Mouse (Mus musculus): ENCODE measurements around the gene Zfp617.
"Not testable (repeated sequence)": the region's sequence is repeated elsewhere in the genome, so short reads cannot be mapped to it uniquely, and the experiment has no call there.

The Zfp617 gene

GRCm38 (mm10) chr8:71952489-71952888 is 44.1 kb downstream of the Zfp617 start:
- no peak for DNase-seq (ENCODE audit: low read depth, low spot score)

- not testable (repeated sequence) for DNase-seq (ENCODE audit: low read depth, low spot score)
These were observed 44.7 kb downstream of the Zfp617 start for GRCm38 (mm10) chr8:71952961-71953700.

GRCm38 (mm10) chr8:71954666-71955065 is 46.2 kb downstream of the Zfp617 start:
- no peak for DNase-seq (ENCODE audit: low read depth, low spot score)

GRCm38 (mm10) chr8:71960483-71960882 is 52.0 kb downstream of the Zfp617 start:
- no peak for DNase-seq (ENCODE audit: low read depth, low spot score)

- DNase-seq (ENCODE audit: low read depth, low spot score), result no peak
These were observed 53.4 kb downstream of the Zfp617 start for GRCm38 (mm10) chr8:71961796-71962195.

GRCm38 (mm10) chr8:71964051-71964450 is 55.6 kb downstream of the Zfp617 start:
- DNase-seq (ENCODE audit: low read depth, low spot score), result no peak

- DNase-seq (ENCODE audit: low read depth, low spot score), result no peak
These were observed 56.7 kb downstream of the Zfp617 start for GRCm38 (mm10) chr8:71965166-71965565.

- DNase-seq (ENCODE audit: low read depth, low spot score), result no peak
These were observed 58.0 kb downstream of the Zfp617 start for GRCm38 (mm10) chr8:71966411-71966810.

- no peak for DNase-seq (ENCODE audit: low read depth, low spot score)
These were observed 58.8 kb downstream of the Zfp617 start for GRCm38 (mm10) chr8:71967261-71967660.

GRCm38 (mm10) chr8:71968100-71968499 is 59.7 kb downstream of the Zfp617 start:
- no peak for DNase-seq (ENCODE audit: low read depth, low spot score)

- DNase-seq (ENCODE audit: low read depth, low spot score), result no peak
These were observed 60.2 kb downstream of the Zfp617 start for GRCm38 (mm10) chr8:71968636-71969035.

GRCm38 (mm10) chr8:71971945-71972344 is 63.5 kb downstream of the Zfp617 start:
- no peak for DNase-seq (ENCODE audit: low read depth, low spot score)

- DNase-seq (ENCODE audit: low read depth, low spot score), result no peak
These were observed 65.8 kb downstream of the Zfp617 start for GRCm38 (mm10) chr8:71974211-71974610.

- no peak for DNase-seq (ENCODE audit: low read depth, low spot score)
These were observed 72.6 kb downstream of the Zfp617 start for GRCm38 (mm10) chr8:71981032-71981431.

- DNase-seq (ENCODE audit: low read depth, low spot score), result no peak
These were observed 73.0 kb downstream of the Zfp617 start for GRCm38 (mm10) chr8:71981456-71981855.

Data from telencephalon, adult 2 months (tissue).